Mouse (Mus musculus) myocyte (in vitro differentiated cells): ENCODE measurements around the gene Smpdl3b. TPM values are rescaled to one million over a fixed set of nuclear protein-coding genes. Genes with fewer than 3 reads are reported as not detected.

Experiments
- H3K27me3 ChIP-seq: one replicate; pipeline ENCODE4 v1.6.1; 2011; ENCODE audit not compliant: control insufficient read depth, insufficient read depth, insufficient read length
- H3K36me3 ChIP-seq: one replicate; pipeline ENCODE4 v1.6.1; 2011; ENCODE audit not compliant: control insufficient read depth, insufficient read depth
- H3K4me2 ChIP-seq: one replicate; pipeline ENCODE4 v1.6.1; 2011; ENCODE audit warnings: low read depth, control low read depth
- H3K4me3 ChIP-seq: one replicate; pipeline ENCODE4 v1.5.1; 2011; ENCODE audit warnings: mild to moderate bottlenecking, control low read depth, moderate library complexity
- H3K79me2 ChIP-seq: one replicate; pipeline ENCODE4 v1.6.1; 2011; ENCODE audit not compliant: control insufficient read depth, insufficient read depth
- H3ac ChIP-seq: one replicate; pipeline ENCODE4 v1.6.1; 2011; ENCODE audit not compliant: control insufficient read depth, insufficient read length
- CEBPB ChIP-seq: IDR thresholded peaks from 2 replicates; pipeline ENCODE4 v1.6.1; 2011; ENCODE audit warnings: mild to moderate bottlenecking, moderate library complexity; ENCODE audit not compliant: poor library complexity, insufficient read depth, severe bottlenecking
- E2F4 ChIP-seq: IDR thresholded peaks from one replicate; pipeline ENCODE4 v1.6.1; 2011; ENCODE audit warnings: mild to moderate bottlenecking, control low read depth, moderate library complexity; ENCODE audit not compliant: insufficient read depth
- MAX ChIP-seq: IDR thresholded peaks from one replicate; pipeline ENCODE4 v1.6.1; 2011; ENCODE audit warnings: low read depth, mild to moderate bottlenecking, control low read depth
- MYOD1 ChIP-seq, 3 experiments: IDR thresholded peaks; one replicate each; pipeline ENCODE4 v1.6.1; 2011; ENCODE audit warnings: control low read depth in 2 of 3, low read depth in 2 of 3, mild to moderate bottlenecking in 2 of 3, moderate library complexity in 1 of 3; ENCODE audit not compliant: insufficient read length in 2 of 3, control insufficient read depth in 1 of 3
- MYOG ChIP-seq, 3 experiments: IDR thresholded peaks; one replicate each; pipeline ENCODE4 v1.6.1; 2011; ENCODE audit warnings: control low read depth in 2 of 3, low read depth in 2 of 3, mild to moderate bottlenecking in 2 of 3; ENCODE audit not compliant: insufficient read length in 2 of 3, control insufficient read depth in 1 of 3, insufficient read depth in 1 of 3
- REST ChIP-seq: IDR thresholded peaks from one replicate; pipeline ENCODE4 v1.6.1; 2011; ENCODE audit warnings: mild to moderate bottlenecking, control low read depth, moderate library complexity; ENCODE audit not compliant: insufficient read depth, insufficient read length
- SRF ChIP-seq: IDR thresholded peaks from one replicate; pipeline ENCODE4 v1.6.1; 2011; ENCODE audit warnings: low read depth; ENCODE audit not compliant: control insufficient read depth, insufficient read length
- TCF3 ChIP-seq: IDR thresholded peaks from one replicate; pipeline ENCODE4 v1.6.1; 2011; ENCODE audit warnings: low read depth, control low read depth; ENCODE audit not compliant: insufficient read length
- USF1 ChIP-seq: IDR thresholded peaks from one replicate; pipeline ENCODE4 v1.6.1; 2011; ENCODE audit warnings: low read depth, mild to moderate bottlenecking, control low read depth, moderate library complexity
- polyA plus RNA-seq: library from polyadenylated mRNA; unstranded; fragments of >200 nt; fragmentation: generic; extraction: Trizol; gene quantifications from one replicate; pipeline ENCODE4 v1.2.1, GENCODE M21; 2012; ENCODE audit warnings: missing spikeins

The Smpdl3b gene
- polyA plus RNA-seq, 1 experiment = 18.0 TPM

DNA sequence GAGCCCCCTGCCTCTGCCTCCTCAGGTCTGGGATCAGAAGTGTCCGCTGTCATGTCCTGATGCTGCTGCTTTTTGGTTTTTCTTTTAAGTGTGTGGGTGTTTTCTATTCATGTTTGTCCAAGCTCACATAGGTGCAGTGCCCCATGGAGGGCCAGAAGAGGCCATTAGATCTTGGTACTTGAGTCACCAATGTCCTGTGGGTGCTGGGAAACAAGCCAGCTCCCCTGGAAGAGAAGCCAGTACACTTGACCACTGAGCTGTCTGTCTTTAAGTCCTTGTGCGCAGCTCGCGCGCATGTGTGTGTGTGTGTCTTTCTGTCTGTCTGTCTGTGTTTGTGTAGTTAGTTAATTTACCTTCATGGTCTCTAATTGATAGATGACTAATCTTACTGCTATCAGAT is 55.0 kb downstream of the Smpdl3b start:
- H3K36me3 ChIP-seq = peaks cover 62% of the 10 kb centered on the region
- TF ChIP-seq USF1 (no peak), CEBPB (no peak), MYOD1 (IDR thresholded peaks at IDR 0.05; ENCODE audit: control insufficient read depth in 1 of 3, insufficient read length in 2 of 3, low read depth in 2 of 3) (no peak), TCF3 (no peak), E2F4 (no peak), SRF (no peak), MYOG (IDR thresholded peaks at IDR 0.05; ENCODE audit: control insufficient read depth in 1 of 3, insufficient read depth in 1 of 3, insufficient read length in 2 of 3, low read depth in 2 of 3) (no peak), MAX (no peak), REST (no peak)
- no peak overlapping the region for H3K4me2 ChIP-seq
- H3K4me3 ChIP-seq = no peak overlapping the region
- H3K27me3 ChIP-seq = no peaks in the 10 kb centered on the region
- H3K79me2 ChIP-seq = no peaks in the 10 kb centered on the region
- H3ac ChIP-seq = no peak overlapping the region

DNA sequence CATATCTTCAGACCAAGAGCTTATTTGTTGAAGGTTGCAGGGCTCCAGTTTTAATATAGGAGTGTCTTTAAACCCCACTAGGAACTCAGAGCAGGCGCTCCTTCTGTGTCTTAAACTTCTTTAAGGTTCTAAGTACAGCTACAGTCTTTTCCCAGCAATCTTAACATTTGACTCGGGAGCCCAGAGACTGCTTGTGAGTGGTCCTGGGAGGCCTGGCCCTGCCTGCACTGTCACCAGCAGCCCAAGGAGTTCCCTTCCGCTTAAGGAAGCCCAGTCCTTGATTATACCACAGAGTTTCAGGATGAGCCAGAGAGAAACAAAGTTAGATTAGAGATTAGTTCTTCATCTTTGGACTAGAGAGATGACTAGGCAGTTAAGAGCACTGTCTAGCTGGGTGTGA is 63.7 kb downstream of the Smpdl3b start:
- Histone ChIP-seq H3K27me3 (no peaks in the 10 kb centered on the region), H3K36me3 (peaks cover 36% of the 10 kb centered on the region), H3K4me3 (no peak overlapping the region), H3K79me2 (no peaks in the 10 kb centered on the region), H3K4me2 (no peak overlapping the region), H3ac (no peak overlapping the region)
- no peak for TF ChIP-seq SRF
- TF ChIP-seq MAX = no peak

DNA sequence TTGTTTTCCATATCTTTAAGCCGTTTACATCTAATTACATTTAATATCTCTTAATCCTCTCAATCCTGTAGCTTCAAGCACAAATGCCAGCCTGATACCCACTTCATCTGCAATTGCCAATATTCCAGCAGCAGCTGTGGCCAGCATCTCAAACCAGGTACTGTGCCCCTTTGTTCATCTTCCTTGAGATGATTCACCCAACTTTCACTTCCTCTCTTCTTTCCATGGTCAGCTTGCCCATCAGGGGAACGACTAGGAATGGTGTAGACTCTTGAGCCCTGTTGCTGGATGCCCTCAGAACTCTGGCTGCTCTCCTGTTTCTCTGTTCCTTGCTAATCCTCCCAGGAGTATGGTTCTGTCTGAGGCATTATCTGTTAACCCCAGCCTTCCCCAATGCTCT is 67.4 kb downstream of the Smpdl3b start:
- no peak overlapping the region for H3K4me3 ChIP-seq
- no peaks in the 10 kb centered on the region for H3K27me3 ChIP-seq
- H3K4me2 ChIP-seq = no peak overlapping the region
- H3K79me2 ChIP-seq = no peaks in the 10 kb centered on the region
- no peak overlapping the region for H3ac ChIP-seq
- peaks cover 26% of the 10 kb centered on the region for H3K36me3 ChIP-seq
- no peak for TF ChIP-seq E2F4

Other genes starting within 250 kb of the Smpdl3b start
- gene Sesn2, start 246.8 kb downstream of the Smpdl3b start, polyA plus RNA-seq = 71.5 TPM
- 477 TPM for gene Atpif1, start 223.6 kb downstream of the Smpdl3b start, polyA plus RNA-seq
- 95.1 TPM for gene Dnajc8, start 221.7 kb downstream of the Smpdl3b start, polyA plus RNA-seq
- not detected for gene Ptafr, start 193.2 kb downstream of the Smpdl3b start, polyA plus RNA-seq
- gene Eya3, start 118.3 kb downstream of the Smpdl3b start, polyA plus RNA-seq = 22.2 TPM
- gene Xkr8, start 24.7 kb downstream of the Smpdl3b start, polyA plus RNA-seq = 4.7 TPM
- gene Rpa2, start 11.1 kb upstream of the Smpdl3b start, polyA plus RNA-seq = 13.9 TPM
- not detected for gene Themis2, start 39.1 kb upstream of the Smpdl3b start, polyA plus RNA-seq
- 62.4 TPM for gene Ppp1r8, start 85.9 kb upstream of the Smpdl3b start, polyA plus RNA-seq
- gene Stx12, start 127.3 kb upstream of the Smpdl3b start, polyA plus RNA-seq = 23.4 TPM
- 13.0 TPM for gene Fam76a, start 165.3 kb upstream of the Smpdl3b start, polyA plus RNA-seq
- gene Fgr, start 216.8 kb upstream of the Smpdl3b start, polyA plus RNA-seq = not detected